26 mouse cellular contexts compared by ENCODE assay signal in the genomic region with DNA sequence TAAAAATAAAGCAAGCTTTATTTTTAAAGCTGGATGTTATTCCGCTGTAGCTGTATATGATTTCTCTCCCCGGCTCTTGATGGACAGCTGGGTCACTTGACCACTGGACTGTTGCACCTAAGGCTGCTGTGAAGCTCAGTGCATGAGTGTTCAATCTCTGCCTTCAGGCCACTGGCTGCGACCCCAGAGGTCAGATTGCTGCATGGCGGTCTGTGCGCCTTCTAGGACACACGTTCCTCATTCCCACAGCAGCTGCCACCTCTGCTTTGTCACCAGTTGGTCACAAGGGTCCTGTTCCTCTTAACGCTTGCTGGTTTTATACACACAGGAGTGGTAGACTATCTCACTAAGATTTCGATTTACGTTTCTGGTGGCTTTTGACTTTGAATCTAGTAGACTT. TPM values are rescaled to one million over a fixed set of nuclear protein-coding genes. Genes with fewer than 3 reads are reported as not detected.
A peak's percentile ranks its signal among the peaks of the same experiment; 100 is the strongest.
DNase-seq lines count a peak whose midpoint lies in the region; ATAC-seq lines count a peak whose summit lies in the region.
"Had no signal": no experiment of that assay in that cellular context is flagged by ENCODE, and none has a peak within 500 bp of the region (broad histone marks: within the 10 kb centered on the region; RNA-seq: fewer than 3 reads in every experiment).

No protein-coding gene starts in this region.

- no peak overlapping the region for H3K9ac ChIP-seq in hindbrain, embryonic 11.5 days (ENCODE audit: low read depth, low read length)
- no peak overlapping the region for H3K9ac ChIP-seq in hindbrain, embryonic 16.5 days (ENCODE audit: low read depth, low read length)
- H3K9ac ChIP-seq in neural tube, embryonic 11.5 days (ENCODE audit: low read length) = no peak overlapping the region
- H3K9ac ChIP-seq in neural tube, embryonic 15.5 days (replicated peaks) = no peak overlapping the region
- H3K9ac ChIP-seq: forebrain, postnatal 0 days; hindbrain, embryonic 15.5 days; limb, embryonic 12.5 days; liver, embryonic 14.5 days; midbrain, embryonic 15.5 days had no signal

- H3K4me1 ChIP-seq in hindbrain, embryonic 11.5 days (replicated peaks; ENCODE audit: control insufficient read depth, insufficient read depth, low read length) = no peaks in the 10 kb centered on the region
- no peaks in the 10 kb centered on the region for H3K4me1 ChIP-seq in hindbrain, embryonic 16.5 days (ENCODE audit: control insufficient read depth, insufficient read depth, low read depth, low read length)
- H3K4me1 ChIP-seq in neural tube, embryonic 11.5 days (ENCODE audit: control insufficient read depth, insufficient read depth, low read length) = no peaks in the 10 kb centered on the region
- H3K4me1 ChIP-seq in neural tube, embryonic 15.5 days = peaks cover 3% of the 10 kb centered on the region; the same call in 1 of the 2 replicates
- H3K4me1 ChIP-seq: embryonic facial prominence, embryonic 13.5 days; hindbrain, embryonic 15.5 days; limb, embryonic 12.5 days; midbrain, embryonic 15.5 days had no signal

- H3K36me3 ChIP-seq in hindbrain, embryonic 11.5 days (ENCODE audit: control insufficient read depth, insufficient read depth, low read length) = peaks cover 25% of the 10 kb centered on the region
- peaks cover 76% of the 10 kb centered on the region for H3K36me3 ChIP-seq in hindbrain, embryonic 16.5 days (ENCODE audit: control insufficient read depth, insufficient read depth, low read length)
- H3K36me3 ChIP-seq in neural tube, embryonic 11.5 days (ENCODE audit: control insufficient read depth, insufficient read depth, low read length) = peaks cover 29% of the 10 kb centered on the region
- H3K36me3 ChIP-seq in neural tube, embryonic 15.5 days = peaks cover 97% of the 10 kb centered on the region

- intact Hi-C loops in left cerebral cortex, postnatal 4 days (cut with DNase I) = no loop called here

- H3K27me3 ChIP-seq in hindbrain, embryonic 11.5 days (ENCODE audit: control insufficient read depth, insufficient read depth, low read length) = no peaks in the 10 kb centered on the region
- H3K27me3 ChIP-seq in hindbrain, embryonic 16.5 days (replicated peaks; ENCODE audit: control insufficient read depth, insufficient read depth, low read length) = no peaks in the 10 kb centered on the region
- no peaks in the 10 kb centered on the region for H3K27me3 ChIP-seq in neural tube, embryonic 11.5 days (ENCODE audit: control insufficient read depth, insufficient read depth, low read length)
- H3K27me3 ChIP-seq in neural tube, embryonic 15.5 days (replicated peaks) = no peaks in the 10 kb centered on the region
- H3K27me3 ChIP-seq: embryonic facial prominence, embryonic 13.5 days; hindbrain, embryonic 15.5 days; limb, embryonic 12.5 days; megakaryocyte, embryonic 14.5 days; midbrain, embryonic 15.5 days had no signal

- WGBS in hindbrain, embryonic 11.5 days = 60% methylated on average over 9 of the region's 9 CpGs
- 67% methylated on average over 9 of the region's 9 CpGs for WGBS in hindbrain, embryonic 16.5 days
- WGBS in neural tube, embryonic 11.5 days = 67% methylated on average over 9 of the region's 9 CpGs
- 74% methylated on average over 9 of the region's 9 CpGs for WGBS in neural tube, embryonic 15.5 days

- H3K4me3 ChIP-seq in hindbrain, embryonic 11.5 days (ENCODE audit: low read depth, low read length) = no peak overlapping the region
- H3K4me3 ChIP-seq in hindbrain, embryonic 16.5 days (ENCODE audit: low read length) = no peak overlapping the region
- no peak overlapping the region for H3K4me3 ChIP-seq in neural tube, embryonic 11.5 days (ENCODE audit: low read depth, low read length)
- no peak overlapping the region for H3K4me3 ChIP-seq in neural tube, embryonic 15.5 days (replicated peaks)
- H3K4me3 ChIP-seq: embryonic facial prominence, embryonic 13.5 days; hindbrain, embryonic 15.5 days; limb, embryonic 12.5 days; megakaryocyte, embryonic 14.5 days; midbrain, embryonic 15.5 days; myocyte had no signal

- DNase-seq in hindbrain, embryonic 11.5 days (ENCODE audit: low spot score) = peak; percentile 24
- no peak for DNase-seq in neural tube, embryonic 11.5 days (ENCODE audit: low spot score)
- peak; percentile 53 for DNase-seq in lung, postnatal 14 days
- peak; percentile 39 for DNase-seq in retina, postnatal 1 day
- DNase-seq in left cerebral cortex, postnatal 4 days = no peak
- no peak for DNase-seq in left cerebral cortex, adult 18-20 months (ENCODE audit: low spot score in 2 of 2)
- DNase-seq: adrenal gland, postnatal 36 days; cerebellum, adult 2 months; cerebellum, postnatal 36 days; forebrain, postnatal 0 days; heart, postnatal 10 days; kidney, postnatal 10 days; thymus, postnatal 25 days had no signal

- H3K27ac ChIP-seq in hindbrain, embryonic 11.5 days (ENCODE audit: low read depth, low read length) = no peak overlapping the region
- no peak overlapping the region for H3K27ac ChIP-seq in hindbrain, embryonic 16.5 days (ENCODE audit: low read depth, low read length)
- H3K27ac ChIP-seq in neural tube, embryonic 11.5 days (ENCODE audit: low read depth, low read length) = peak overlapping the region; percentile 27; the same call in 1 of the 2 replicates
- no peak overlapping the region for H3K27ac ChIP-seq in neural tube, embryonic 15.5 days (replicated peaks)
- H3K27ac ChIP-seq: embryonic facial prominence, embryonic 13.5 days; hindbrain, embryonic 15.5 days; limb, embryonic 12.5 days; liver, embryonic 14.5 days; midbrain, embryonic 15.5 days had no signal

- H3K4me2 ChIP-seq in hindbrain, embryonic 11.5 days (replicated peaks; ENCODE audit: low read depth, low read length) = no peak overlapping the region
- H3K4me2 ChIP-seq in hindbrain, embryonic 16.5 days (ENCODE audit: low read length) = no peak overlapping the region
- no peak overlapping the region for H3K4me2 ChIP-seq in neural tube, embryonic 11.5 days (ENCODE audit: low read depth)
- no peak overlapping the region for H3K4me2 ChIP-seq in neural tube, embryonic 15.5 days
- H3K4me2 ChIP-seq: embryonic facial prominence, embryonic 13.5 days; heart, embryonic 11.5 days; hindbrain, embryonic 15.5 days; limb, embryonic 12.5 days; midbrain, embryonic 15.5 days had no signal

- no peaks in the 10 kb centered on the region for H3K9me3 ChIP-seq in hindbrain, embryonic 11.5 days (ENCODE audit: control insufficient read depth, low read length)
- no peaks in the 10 kb centered on the region for H3K9me3 ChIP-seq in hindbrain, embryonic 16.5 days (ENCODE audit: control insufficient read depth, low read length)
- no peaks in the 10 kb centered on the region for H3K9me3 ChIP-seq in neural tube, embryonic 11.5 days (ENCODE audit: control insufficient read depth, low read length)
- no peaks in the 10 kb centered on the region for H3K9me3 ChIP-seq in neural tube, embryonic 15.5 days (replicated peaks)
- H3K9me3 ChIP-seq: embryonic facial prominence, embryonic 13.5 days; G1E; hindbrain, embryonic 15.5 days; limb, embryonic 12.5 days; megakaryocyte, embryonic 14.5 days; midbrain, embryonic 15.5 days had no signal

- ATAC-seq in hindbrain, embryonic 11.5 days (ENCODE audit: low FRiP score) = no peak
- ATAC-seq in hindbrain, embryonic 16.5 days = no peak
- no peak for ATAC-seq in neural tube, embryonic 11.5 days (ENCODE audit: insufficient read depth, low FRiP score, low TSS enrichment)
- ATAC-seq in neural tube, embryonic 15.5 days (ENCODE audit: low FRiP score) = no peak
- ATAC-seq: activated CD4-positive, CD25-positive, alpha-beta regulatory T cell, adult 4 months; forebrain, postnatal 0 days; intestine, postnatal 0 days; midbrain, embryonic 15.5 days had no signal

RNA-seq across cellular contexts. Expression of gene Mrnip, which starts 20.1 kb away (rescaled TPM):
- polyA plus RNA-seq in hindbrain, embryonic 11.5 days (2014; fragmentation: Nextera tagmentation; extraction: Ambion mirVana) = 21.9 and 22.4 TPM in 2 replicates
- 33.2 and 39.1 TPM in 2 replicates for polyA plus RNA-seq in hindbrain, embryonic 16.5 days (2015; fragmentation: Nextera tagmentation; extraction: Ambion mirVana)
- polyA plus RNA-seq in neural tube, embryonic 11.5 days (2014; fragmentation: Nextera tagmentation; extraction: Ambion mirVana) = 23.7 and 24.9 TPM in 2 replicates
- 34.2 and 36.7 TPM in 2 replicates for polyA plus RNA-seq in neural tube, embryonic 15.5 days (2015; fragmentation: Nextera tagmentation; extraction: Ambion mirVana)
- total RNA-seq in left cerebral cortex, postnatal 4 days (2021) = 10 to 100 TPM; 19.1 to 20.3 TPM
- 10 to 100 TPM; 11.5 to 13.9 TPM for total RNA-seq in left cerebral cortex, adult 18-20 months (2021)

RNA-seq across cellular contexts. Expression of gene Tbc1d9b, which starts 23.0 kb away (rescaled TPM):
- polyA plus RNA-seq in hindbrain, embryonic 11.5 days (2014; fragmentation: Nextera tagmentation; extraction: Ambion mirVana) = 22.0 and 29.3 TPM in 2 replicates
- polyA plus RNA-seq in hindbrain, embryonic 16.5 days (2015; fragmentation: Nextera tagmentation; extraction: Ambion mirVana) = 36.0 and 41.9 TPM in 2 replicates
- polyA plus RNA-seq in neural tube, embryonic 11.5 days (2014; fragmentation: Nextera tagmentation; extraction: Ambion mirVana) = 33.1 and 34.7 TPM in 2 replicates
- 35.9 and 41.3 TPM in 2 replicates for polyA plus RNA-seq in neural tube, embryonic 15.5 days (2015; fragmentation: Nextera tagmentation; extraction: Ambion mirVana)
- 10 to 100 TPM; 47.1 to 56.9 TPM for total RNA-seq in left cerebral cortex, postnatal 4 days (2021)
- 100 to 1,000 TPM; 131 TPM for total RNA-seq in left cerebral cortex, adult 18-20 months (2021)

RNA-seq across cellular contexts. Expression of gene Sqstm1, which starts 56.5 kb away (rescaled TPM):
- 165 and 188 TPM in 2 replicates for polyA plus RNA-seq in hindbrain, embryonic 11.5 days (2014; fragmentation: Nextera tagmentation; extraction: Ambion mirVana)
- 448 and 480 TPM in 2 replicates for polyA plus RNA-seq in hindbrain, embryonic 16.5 days (2015; fragmentation: Nextera tagmentation; extraction: Ambion mirVana)
- 185 and 210 TPM in 2 replicates for polyA plus RNA-seq in neural tube, embryonic 11.5 days (2014; fragmentation: Nextera tagmentation; extraction: Ambion mirVana)
- 421 and 450 TPM in 2 replicates for polyA plus RNA-seq in neural tube, embryonic 15.5 days (2015; fragmentation: Nextera tagmentation; extraction: Ambion mirVana)
- 100 to 1,000 TPM; 262 to 293 TPM for total RNA-seq in left cerebral cortex, postnatal 4 days (2021)
- total RNA-seq in left cerebral cortex, adult 18-20 months (2021) = 100 to 1,000 TPM; 492 to 540 TPM

RNA-seq across cellular contexts. Expression of gene Mgat4b, which starts 56.5 kb away (rescaled TPM):
- 17.9 and 19.6 TPM in 2 replicates for polyA plus RNA-seq in hindbrain, embryonic 11.5 days (2014; fragmentation: Nextera tagmentation; extraction: Ambion mirVana)
- 15.6 and 30.9 TPM in 2 replicates for polyA plus RNA-seq in hindbrain, embryonic 16.5 days (2015; fragmentation: Nextera tagmentation; extraction: Ambion mirVana)
- 23.2 and 25.1 TPM in 2 replicates for polyA plus RNA-seq in neural tube, embryonic 11.5 days (2014; fragmentation: Nextera tagmentation; extraction: Ambion mirVana)
- 50.2 and 63.8 TPM in 2 replicates for polyA plus RNA-seq in neural tube, embryonic 15.5 days (2015; fragmentation: Nextera tagmentation; extraction: Ambion mirVana)
- total RNA-seq in left cerebral cortex, postnatal 4 days (2021) = 100 to 1,000 TPM; 179 to 189 TPM
- total RNA-seq in left cerebral cortex, adult 18-20 months (2021) = 10 to 100 TPM; 65.8 to 72.0 TPM

Comparison
In these comparisons a context has a peak if more than half of its experiments do, and no peak if none do; other contexts are left out.
1. DNase-seq: peak in hindbrain, embryonic 11.5 days (single experiment), lung, postnatal 14 days (single experiment) and retina, postnatal 1 day (single experiment); none in neural tube, embryonic 11.5 days (single experiment), left cerebral cortex, postnatal 4 days (single experiment) and left cerebral cortex, adult 18-20 months (0 of 2).